Mouse (Mus musculus): Measurements from ENCODE around the gene Ston1. TPM values are rescaled to one million over a fixed set of nuclear protein-coding genes. Genes with fewer than 3 reads are reported as not detected.

Ston1 gene
- polyA plus RNA-seq, 1 experiment from 2014 or later = 7.7 TPM

DNA sequence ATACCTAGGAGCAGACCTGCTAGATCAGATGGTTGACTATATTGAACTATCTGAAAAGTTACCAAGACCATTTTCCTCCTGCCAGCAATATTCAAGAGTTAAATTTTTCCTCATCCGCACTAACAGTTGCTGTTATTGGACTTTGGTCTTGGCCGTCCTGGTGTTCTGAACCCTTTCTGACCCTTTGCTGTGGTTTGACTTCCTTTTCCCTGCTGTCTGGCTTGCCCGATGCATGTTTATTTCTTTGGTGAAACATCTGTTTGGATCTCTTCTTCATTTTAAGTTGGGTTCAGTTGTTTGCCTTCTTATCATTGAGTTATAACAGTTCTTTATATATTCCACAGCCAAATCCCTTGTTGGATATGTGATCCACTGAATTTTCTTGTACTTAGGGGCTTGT lies 33.9 kb upstream of the Ston1 start:
- 0 out of 2 replicates have a peak, but pooled peaks cover 3% of the 10 kb centered on the region for H3K4me1 ChIP-seq
- no peak overlapping the region for H3K4me2 ChIP-seq
- H3K27me3 ChIP-seq = no peaks in the 10 kb centered on the region
- H3K27ac ChIP-seq = no peak overlapping the region
- H3K4me3 ChIP-seq (replicated peaks) = no peak overlapping the region
- ATAC-seq (replicated peaks; ENCODE audit: low FRiP score) = no peak
- no peak overlapping the region for H3K9ac ChIP-seq
- no peaks in the 10 kb centered on the region for H3K9me3 ChIP-seq (replicated peaks)
- H3K36me3 ChIP-seq = peaks cover 54% of the 10 kb centered on the region
- WGBS = 52% methylated on average over 3 of the region's 3 CpGs

DNA sequence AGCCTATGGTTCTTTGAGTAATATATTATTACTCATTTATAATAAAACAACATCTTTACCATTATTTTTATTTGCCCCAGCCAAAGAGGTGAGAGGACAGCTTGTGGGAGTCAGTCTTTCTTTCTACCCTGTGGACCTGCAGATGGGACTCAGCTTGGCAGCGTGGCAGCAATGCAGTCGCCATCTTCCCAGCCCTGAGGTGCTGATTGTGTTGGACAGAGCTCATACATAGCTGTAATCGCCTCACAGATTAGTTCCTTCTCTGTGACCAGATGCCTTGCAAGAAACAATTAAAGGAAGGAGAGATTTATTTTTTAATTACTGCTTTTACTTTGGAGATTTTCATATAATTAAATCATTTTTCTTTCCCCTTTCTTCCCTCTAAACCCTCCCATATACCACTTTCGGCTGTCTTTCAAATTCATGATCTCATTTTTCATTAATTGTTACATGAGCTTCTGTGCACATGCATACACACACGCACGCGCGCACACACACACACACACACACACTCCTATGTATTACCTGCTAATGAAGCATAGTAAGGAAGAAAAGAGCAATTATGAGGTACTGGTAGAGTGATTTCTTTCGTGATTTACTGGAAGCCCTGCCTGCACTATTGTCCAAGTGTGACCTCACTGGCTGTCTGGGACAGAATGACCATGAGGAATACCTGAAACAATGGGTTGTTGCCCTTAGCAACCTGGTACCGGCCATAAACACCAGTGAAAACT lies 27.5 kb upstream of the Ston1 start:
- H3K9ac ChIP-seq = no peak overlapping the region
- 85% methylated on average over 10 of the region's 10 CpGs for WGBS
- H3K4me3 ChIP-seq (replicated peaks) = no peak overlapping the region
- no peaks in the 10 kb centered on the region for H3K9me3 ChIP-seq (replicated peaks)
- no peak overlapping the region for H3K4me2 ChIP-seq
- 0 out of 2 replicates have a peak, but pooled peaks cover 3% of the 10 kb centered on the region for H3K4me1 ChIP-seq
- no peaks in the 10 kb centered on the region for H3K27me3 ChIP-seq
- H3K36me3 ChIP-seq = peaks cover 83% of the 10 kb centered on the region
- no peak overlapping the region for H3K27ac ChIP-seq
- no peak for ATAC-seq (replicated peaks; ENCODE audit: low FRiP score)

DNA sequence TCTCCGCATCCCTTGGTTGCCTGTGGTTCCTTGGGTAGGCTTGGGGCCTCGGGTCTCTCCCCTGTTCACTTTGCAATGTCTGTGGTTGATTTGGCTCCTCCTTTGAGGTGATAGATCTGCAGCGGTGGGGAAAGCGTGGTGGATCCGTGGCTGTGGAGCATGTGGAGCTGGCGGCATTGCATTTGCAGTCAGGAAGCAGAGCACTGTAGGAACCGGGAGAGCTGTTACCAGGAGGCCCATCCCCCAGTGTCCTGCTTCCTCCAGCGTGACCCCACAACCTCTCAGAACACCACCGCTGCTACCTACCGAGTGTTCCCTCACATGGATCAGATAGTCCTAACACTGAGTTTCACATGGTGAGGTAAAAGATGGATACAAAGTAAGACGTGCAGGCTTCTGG lies 26.7 kb upstream of the Ston1 start:
- no peak for ATAC-seq (replicated peaks; ENCODE audit: low FRiP score)
- Histone ChIP-seq H3K27me3 (no peaks in the 10 kb centered on the region), H3K9me3 (replicated peaks) (no peaks in the 10 kb centered on the region), H3K9ac (no peak overlapping the region), H3K4me1 (no peaks in the 10 kb centered on the region), H3K27ac (no peak overlapping the region), H3K4me2 (no peak overlapping the region), H3K4me3 (replicated peaks) (no peak overlapping the region), H3K36me3 (peaks cover 84% of the 10 kb centered on the region)
- 79% methylated on average over 11 of the region's 11 CpGs for WGBS

DNA sequence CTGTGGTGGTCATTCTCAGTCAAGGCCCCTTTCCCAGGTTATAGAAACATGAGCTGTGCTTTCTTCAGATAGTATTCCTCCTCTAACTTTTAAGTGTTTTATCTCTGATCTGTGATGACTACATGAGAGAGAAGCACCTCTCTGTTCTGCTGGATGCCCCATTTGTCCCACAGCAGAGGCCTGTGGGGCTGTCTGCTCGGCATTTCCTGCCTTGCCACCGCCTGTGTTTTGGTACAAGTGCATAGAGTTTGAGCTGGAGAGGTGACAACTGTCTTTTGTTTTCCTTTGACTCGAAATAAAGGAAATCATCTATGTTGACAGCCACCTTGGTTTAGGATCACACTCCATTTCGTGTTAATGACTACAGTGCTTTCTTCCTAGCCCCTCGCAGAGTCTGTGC lies 22.7 kb upstream of the Ston1 start:
- Histone ChIP-seq H3K4me3 (replicated peaks) (no peak overlapping the region), H3K4me1 (no peaks in the 10 kb centered on the region), H3K36me3 (peaks cover 82% of the 10 kb centered on the region), H3K27ac (no peak overlapping the region), H3K27me3 (no peaks in the 10 kb centered on the region), H3K4me2 (no peak overlapping the region), H3K9me3 (replicated peaks) (no peaks in the 10 kb centered on the region), H3K9ac (no peak overlapping the region)
- ATAC-seq (replicated peaks; ENCODE audit: low FRiP score) = no peak
- 48% methylated on average over 5 of the region's 5 CpGs for WGBS

DNA sequence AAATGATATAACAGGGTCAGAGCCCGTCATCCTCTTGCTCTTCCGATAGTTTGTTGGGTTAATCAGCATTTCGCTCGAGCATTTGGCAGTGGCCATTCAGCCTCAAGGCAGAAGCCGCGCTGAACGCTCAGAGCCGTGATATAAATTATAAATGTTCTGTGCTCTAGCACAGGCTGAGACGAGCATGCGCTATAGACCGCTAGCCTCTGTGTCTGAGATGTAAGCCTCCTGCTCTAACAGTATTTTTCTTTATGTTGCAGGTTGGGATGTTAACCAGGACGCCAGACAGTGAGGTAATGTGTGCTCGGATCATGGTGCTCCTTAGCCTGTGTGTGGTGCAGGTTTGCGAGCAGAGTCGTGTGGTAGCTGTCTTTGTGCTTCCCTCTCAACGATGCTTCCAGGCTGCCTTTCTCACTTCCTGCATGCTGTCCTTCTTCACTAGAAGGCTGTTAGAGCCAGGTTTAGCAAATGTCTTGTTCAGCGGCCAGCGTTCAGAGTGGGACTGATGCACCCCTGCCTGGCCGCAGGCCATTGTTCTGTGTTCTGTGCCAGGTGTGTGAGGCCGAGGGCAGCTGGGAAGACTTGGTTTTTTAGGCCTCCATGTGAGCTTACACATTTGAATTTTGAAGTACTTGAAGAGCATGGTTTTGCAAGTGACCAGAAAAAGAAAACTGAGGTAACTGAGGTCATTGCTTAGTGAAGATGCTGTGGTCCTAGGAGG lies 18.8 kb upstream of the Ston1 start:
- H3K27me3 ChIP-seq = no peaks in the 10 kb centered on the region
- WGBS = 81% methylated on average over 20 of the region's 20 CpGs
- peaks cover 79% of the 10 kb centered on the region for H3K36me3 ChIP-seq
- no peak overlapping the region for H3K4me2 ChIP-seq
- H3K9ac ChIP-seq = no peak overlapping the region
- H3K27ac ChIP-seq = no peak overlapping the region
- no peak overlapping the region for H3K4me3 ChIP-seq (replicated peaks)
- H3K9me3 ChIP-seq (replicated peaks) = no peaks in the 10 kb centered on the region
- ATAC-seq (replicated peaks; ENCODE audit: low FRiP score) = no peak
- no peaks in the 10 kb centered on the region for H3K4me1 ChIP-seq

DNA sequence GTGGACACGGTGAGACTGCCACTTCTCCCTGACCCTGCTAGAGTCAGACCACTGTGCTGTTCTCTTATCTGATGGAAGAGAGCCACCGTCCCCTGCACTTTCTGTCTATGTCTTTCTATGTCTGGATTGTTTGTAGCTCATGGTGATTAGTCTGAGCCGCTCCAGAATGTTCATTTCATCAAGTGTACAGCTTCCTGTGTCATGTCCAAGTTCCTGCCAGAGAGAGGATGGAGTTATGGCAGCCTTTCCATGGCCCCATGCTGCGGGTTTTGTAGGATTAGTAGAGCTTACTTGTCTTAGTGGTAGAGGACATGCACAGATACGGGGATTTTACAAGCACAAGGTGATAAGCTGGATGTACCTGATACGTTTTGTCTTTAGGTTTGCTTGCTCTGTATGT lies 16.9 kb upstream of the Ston1 start:
- H3K4me3 ChIP-seq (replicated peaks) = no peak overlapping the region
- H3K36me3 ChIP-seq = peaks cover 87% of the 10 kb centered on the region
- no peak overlapping the region for H3K9ac ChIP-seq
- H3K27me3 ChIP-seq = no peaks in the 10 kb centered on the region
- WGBS = 68% methylated on average over 6 of the region's 6 CpGs
- no peak overlapping the region for H3K4me2 ChIP-seq
- no peak overlapping the region for H3K27ac ChIP-seq
- H3K4me1 ChIP-seq = no peaks in the 10 kb centered on the region
- ATAC-seq (replicated peaks; ENCODE audit: low FRiP score) = no peak
- no peaks in the 10 kb centered on the region for H3K9me3 ChIP-seq (replicated peaks)

DNA sequence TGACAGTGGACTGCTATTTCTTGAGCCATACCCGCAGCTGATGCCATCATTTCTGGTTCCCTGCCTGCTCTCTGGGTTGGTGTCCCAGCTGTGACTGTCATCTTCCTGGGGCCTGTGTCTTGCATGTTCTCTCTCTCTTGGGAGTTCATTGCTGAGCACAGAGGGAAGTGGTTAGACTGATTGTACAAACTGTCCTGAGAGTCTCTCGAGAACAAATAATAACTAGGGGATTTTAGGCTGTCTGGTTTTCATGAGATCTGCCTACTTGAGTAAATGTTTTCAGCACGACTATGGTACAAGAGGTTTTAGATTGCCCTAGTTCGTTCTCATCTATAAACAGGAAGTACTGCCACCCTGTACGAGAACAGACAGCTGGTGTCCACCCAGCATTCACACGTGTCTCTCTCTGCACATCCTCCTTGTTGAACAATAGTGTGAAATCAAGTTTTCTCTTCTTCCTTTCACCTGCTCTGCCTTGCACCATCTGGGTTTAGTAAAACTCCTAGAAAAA lies 15.9 kb upstream of the Ston1 start:
- Histone ChIP-seq H3K4me2 (no peak overlapping the region), H3K4me3 (replicated peaks) (no peak overlapping the region), H3K9me3 (replicated peaks) (no peaks in the 10 kb centered on the region), H3K27ac (no peak overlapping the region), H3K36me3 (peaks cover 87% of the 10 kb centered on the region), H3K27me3 (no peaks in the 10 kb centered on the region), H3K4me1 (no peaks in the 10 kb centered on the region), H3K9ac (no peak overlapping the region)
- 68% methylated on average over 6 of the region's 6 CpGs for WGBS
- ATAC-seq (replicated peaks; ENCODE audit: low FRiP score) = no peak

DNA sequence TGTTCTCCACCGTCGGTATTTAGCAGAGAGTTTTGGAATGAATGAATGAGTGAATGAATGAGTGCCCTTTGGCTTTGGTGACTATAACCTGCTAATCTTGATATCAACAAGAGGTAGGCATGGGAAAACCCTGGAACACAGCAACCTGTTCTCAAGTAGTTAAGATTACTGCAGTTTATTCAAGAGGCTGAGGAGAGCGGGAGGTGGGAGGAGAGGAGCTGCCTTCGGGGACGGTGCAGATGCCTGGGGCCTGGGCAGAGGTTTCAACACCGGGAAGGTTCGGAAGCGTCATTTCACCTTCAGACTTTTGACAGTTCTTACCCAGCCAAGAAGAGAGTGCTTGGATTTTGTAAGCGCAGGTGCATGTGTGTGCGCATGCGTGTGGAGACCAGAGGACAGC lies 14.5 kb upstream of the Ston1 start:
- 76% methylated on average over 11 of the region's 11 CpGs for WGBS
- H3K4me3 ChIP-seq (replicated peaks) = no peak overlapping the region
- no peak overlapping the region for H3K9ac ChIP-seq
- ATAC-seq (replicated peaks; ENCODE audit: low FRiP score) = no peak; the same call in 1 of the 2 replicates
- H3K36me3 ChIP-seq = peaks cover 85% of the 10 kb centered on the region
- H3K27ac ChIP-seq = no peak overlapping the region
- H3K27me3 ChIP-seq = no peaks in the 10 kb centered on the region
- no peak overlapping the region for H3K4me2 ChIP-seq
- H3K4me1 ChIP-seq = no peaks in the 10 kb centered on the region
- H3K9me3 ChIP-seq (replicated peaks) = no peaks in the 10 kb centered on the region

DNA sequence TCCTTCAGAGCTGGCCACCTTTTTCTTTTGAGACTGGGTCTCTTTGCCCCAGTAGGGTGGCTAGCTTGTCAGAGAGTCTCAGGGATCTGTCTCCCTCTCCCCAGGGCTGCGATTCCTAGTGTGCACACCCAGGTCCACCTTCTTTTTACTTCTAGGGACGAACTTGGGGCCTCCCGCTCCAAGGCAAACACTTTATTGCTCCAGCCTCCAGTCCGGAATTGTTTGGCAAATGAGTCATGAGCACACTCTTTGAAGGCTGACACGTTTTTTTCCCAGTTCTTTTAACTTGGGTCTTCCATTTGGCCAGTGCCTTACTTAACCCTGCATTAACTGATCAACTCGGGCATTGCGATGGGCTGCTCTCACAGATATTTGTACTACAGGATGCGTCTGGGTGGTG lies 14.1 kb upstream of the Ston1 start:
- H3K9ac ChIP-seq = no peak overlapping the region
- H3K36me3 ChIP-seq = peaks cover 85% of the 10 kb centered on the region
- no peaks in the 10 kb centered on the region for H3K4me1 ChIP-seq
- H3K4me3 ChIP-seq (replicated peaks) = no peak overlapping the region
- WGBS = 55% methylated on average over 8 of the region's 8 CpGs
- H3K4me2 ChIP-seq = no peak overlapping the region
- H3K27ac ChIP-seq = no peak overlapping the region
- ATAC-seq (replicated peaks; ENCODE audit: low FRiP score) = no peak
- no peaks in the 10 kb centered on the region for H3K9me3 ChIP-seq (replicated peaks)
- no peaks in the 10 kb centered on the region for H3K27me3 ChIP-seq

DNA sequence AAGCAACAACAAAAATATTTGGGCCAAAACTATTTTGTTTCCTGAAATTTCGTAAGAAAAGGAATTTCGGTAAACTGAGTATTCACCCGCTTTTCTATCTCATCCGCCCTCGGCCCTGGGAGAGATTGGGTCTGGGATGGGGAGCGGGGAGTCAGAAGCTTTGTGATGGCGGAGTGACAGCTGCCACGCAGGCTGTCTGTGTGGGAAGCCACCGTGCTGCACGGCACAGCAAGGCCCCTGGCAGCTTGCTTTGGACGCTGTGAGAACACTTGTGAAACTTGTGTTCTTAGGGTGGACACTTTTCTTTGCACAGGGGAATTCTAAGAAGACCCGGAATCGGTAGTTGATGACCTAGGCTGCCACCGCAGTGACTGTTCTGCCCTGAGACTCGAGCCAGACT lies 10.1 kb upstream of the Ston1 start:
- H3K36me3 ChIP-seq = peaks cover 76% of the 10 kb centered on the region
- no peak overlapping the region for H3K4me2 ChIP-seq
- 82% methylated on average over 15 of the region's 15 CpGs for WGBS
- no peak for ATAC-seq (replicated peaks; ENCODE audit: low FRiP score)
- H3K4me3 ChIP-seq (replicated peaks) = no peak overlapping the region
- no peaks in the 10 kb centered on the region for H3K4me1 ChIP-seq
- no peaks in the 10 kb centered on the region for H3K9me3 ChIP-seq (replicated peaks)
- no peak overlapping the region for H3K27ac ChIP-seq
- no peaks in the 10 kb centered on the region for H3K27me3 ChIP-seq
- no peak overlapping the region for H3K9ac ChIP-seq

DNA sequence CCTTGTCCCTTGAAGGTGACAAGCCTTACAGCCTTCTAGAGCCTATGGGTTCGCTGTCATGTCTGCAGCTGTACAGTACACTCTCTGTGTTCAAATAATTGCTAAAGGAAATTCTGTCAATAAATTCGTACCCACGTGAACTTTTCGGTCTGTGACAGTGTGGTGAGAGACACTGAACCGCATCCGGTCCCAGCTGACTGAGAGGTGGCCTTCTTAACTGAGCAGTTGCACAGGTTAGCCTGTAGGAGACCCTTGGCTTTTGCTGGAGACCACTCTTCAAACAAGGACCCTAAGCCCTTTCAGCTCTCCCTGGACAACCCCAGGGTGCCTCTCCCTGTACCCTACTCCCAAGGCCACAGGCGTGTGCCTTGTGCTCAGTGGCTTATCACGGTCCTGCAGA lies 9.3 kb upstream of the Ston1 start:
- H3K4me2 ChIP-seq = no peak overlapping the region
- peaks cover 69% of the 10 kb centered on the region for H3K36me3 ChIP-seq
- no peaks in the 10 kb centered on the region for H3K27me3 ChIP-seq
- H3K4me1 ChIP-seq = no peaks in the 10 kb centered on the region
- no peak overlapping the region for H3K9ac ChIP-seq
- no peak for ATAC-seq (replicated peaks; ENCODE audit: low FRiP score)
- no peaks in the 10 kb centered on the region for H3K9me3 ChIP-seq (replicated peaks)
- H3K4me3 ChIP-seq (replicated peaks) = no peak overlapping the region
- H3K27ac ChIP-seq = no peak overlapping the region
- 89% methylated on average over 8 of the region's 8 CpGs for WGBS

DNA sequence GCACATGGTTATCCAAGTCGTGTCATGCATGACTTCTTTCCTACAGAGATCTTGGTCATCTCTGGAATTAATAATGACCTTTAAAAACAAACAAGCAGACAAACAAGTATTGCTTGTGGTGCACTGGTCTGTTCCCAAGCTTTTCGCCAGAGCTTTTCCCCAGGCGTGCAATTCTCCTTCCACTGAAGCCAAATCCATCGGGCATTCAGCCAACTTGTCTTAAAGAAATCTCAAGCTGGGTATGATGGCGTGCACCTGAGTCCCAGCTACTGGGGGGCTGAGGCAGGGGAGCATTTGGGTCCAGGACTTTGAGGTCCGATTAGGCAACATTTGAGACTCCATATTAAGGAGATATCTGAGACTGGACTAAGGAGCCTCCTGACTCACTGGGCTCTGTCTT lies 7.2 kb upstream of the Ston1 start:
- Histone ChIP-seq H3K4me1 (no peaks in the 10 kb centered on the region), H3K9me3 (replicated peaks) (no peaks in the 10 kb centered on the region), H3K27ac (no peak overlapping the region), H3K27me3 (no peaks in the 10 kb centered on the region), H3K4me2 (no peak overlapping the region), H3K9ac (no peak overlapping the region), H3K4me3 (replicated peaks) (no peak overlapping the region), H3K36me3 (peaks cover 48% of the 10 kb centered on the region)
- no peak for ATAC-seq (replicated peaks; ENCODE audit: low FRiP score)
- WGBS = 82% methylated on average over 6 of the region's 6 CpGs

Measured in kidney, embryonic 15.5 days (tissue).